Mouse (Mus musculus) lung, postnatal 0 days (tissue): ENCODE measurements around the gene Ctns. TPM values are rescaled to one million over a fixed set of nuclear protein-coding genes. Genes with fewer than 3 reads are reported as not detected.

ENCODE experiments used
- ATAC-seq: fragments of 200-750 bp; cut with Nextera tagmentation; 2 replicates; pipeline ENCODE4 v1.8.0; 2017; ENCODE audit warnings: moderate library complexity
- DNase-seq: peaks from one replicate; pipeline ENCODE4 v3.0.0-alpha.2; 2016; ENCODE audit warnings: low spot score
- H3K27ac ChIP-seq: fragments of 300-500 bp; sonication (generic); 2 replicates; pipeline ENCODE4 v1.5.1; 2014; ENCODE audit warnings: antibody characterized with exemption, mild to moderate bottlenecking, low read length, mixed read lengths
- H3K27me3 ChIP-seq: fragments of 300-500 bp; sonication (generic); replicated peaks from 2 replicates; pipeline ENCODE4 v1.6.1; 2014; ENCODE audit warnings: low read length, mixed read lengths; ENCODE audit not compliant: insufficient read depth
- H3K36me3 ChIP-seq: fragments of 300-500 bp; sonication (generic); 2 replicates; pipeline ENCODE4 v1.6.1; 2014; ENCODE audit warnings: low read length, mixed read lengths; ENCODE audit not compliant: insufficient read depth
- H3K4me1 ChIP-seq: fragments of 300-500 bp; sonication (generic); 2 replicates; pipeline ENCODE4 v1.6.1; 2014; ENCODE audit warnings: antibody characterized with exemption, low read depth, low read length, mixed read lengths; ENCODE audit not compliant: insufficient read depth
- H3K4me2 ChIP-seq: fragments of 300-500 bp; sonication (generic); replicated peaks from 2 replicates; pipeline ENCODE4 v1.6.1; 2014; ENCODE audit warnings: low read depth, mild to moderate bottlenecking, low read length, moderate library complexity, mixed read lengths
- H3K4me3 ChIP-seq: fragments of 300-500 bp; sonication (generic); 2 replicates; pipeline ENCODE4 v1.5.1; 2014; ENCODE audit warnings: low read depth, low read length
- H3K9ac ChIP-seq: fragments of 300-500 bp; sonication (generic); replicated peaks from 2 replicates; pipeline ENCODE4 v1.6.1; 2014; ENCODE audit warnings: low read depth, mild to moderate bottlenecking
- H3K9me3 ChIP-seq: fragments of 300-500 bp; sonication (generic); 2 replicates; pipeline ENCODE4 v1.6.1; 2016; ENCODE audit warnings: low read length, mixed read lengths
- CTCF ChIP-seq: IDR thresholded peaks from 2 replicates; pipeline ENCODE4 v1.5.1; 2016; ENCODE audit warnings: antibody characterized with exemption, mild to moderate bottlenecking
- EP300 ChIP-seq: IDR thresholded peaks from 2 replicates; pipeline ENCODE4 v1.6.1; 2016; ENCODE audit warnings: antibody characterized with exemption, mild to moderate bottlenecking, control low read depth
- WGBS: fragments of 180-500 bp; shearing (Covaris S2); extraction: QIAGEN DNeasy Blood & Tissue Kit; methylation state at CpG from one replicate; pipeline ENCODE4 v1.1.7; 2014; 5-methylcytosine and 5-hydroxymethylcytosine counted together
- polyA plus RNA-seq: library from polyadenylated mRNA; unstranded; fragments of >200 nt; fragmentation: Nextera tagmentation; extraction: Ambion mirVana; gene quantifications from 2 replicates; pipeline ENCODE4 v1.2.1, GENCODE M21; 2015

Ctns gene
- polyA plus RNA-seq, 1 experiment from 2014 or later, result 16.2 TPM

GRCm38 (mm10) chr11:73199879-73200278, 1.0 kb upstream of the Ctns start:
- Histone ChIP-seq H3K4me1 (peaks cover 12% of the 10 kb centered on the region), H3K9ac (peak overlapping the region; percentile 75), H3K36me3 (no peaks in the 10 kb centered on the region), H3K4me2 (peak overlapping the region; percentile 98), H3K4me3 (peak overlapping the region; percentile 59), H3K9me3 (no peaks in the 10 kb centered on the region), H3K27ac (0 out of 2 replicates have a peak overlapping the region, but pooled peaks have one; percentile 9), H3K27me3 (no peaks in the 10 kb centered on the region)
- TF ChIP-seq CTCF (no peak), EP300 (no peak)
- DNase-seq (peak; percentile 18), ATAC-seq (no peak)
- under 1% methylated on average over 12 of the region's 12 CpGs for WGBS

DNA sequence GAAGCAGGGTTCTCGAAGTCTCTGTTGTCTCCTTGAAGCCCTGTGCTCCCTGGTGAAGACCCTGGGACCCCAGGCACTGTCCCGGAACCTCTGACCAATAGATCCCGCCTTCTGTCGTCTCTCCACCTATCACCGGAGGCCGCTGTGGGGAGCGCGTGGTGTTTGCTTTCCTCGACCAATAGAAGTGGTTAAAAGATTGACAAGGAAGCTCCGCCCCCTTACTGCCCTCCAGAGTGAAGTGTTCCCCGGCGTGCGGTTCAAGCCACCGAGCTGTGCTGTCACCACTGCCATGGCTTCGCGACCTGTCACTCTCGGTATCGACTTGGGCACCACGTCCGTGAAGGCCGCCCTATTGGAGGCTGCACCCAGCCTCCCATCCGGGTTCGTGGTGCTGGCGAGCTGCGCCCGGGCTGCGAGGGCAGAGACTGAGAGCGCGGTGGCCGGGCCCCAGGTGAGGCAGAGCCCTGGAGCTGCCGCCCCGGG, 429 bp upstream of the Ctns start, which contains the start of gene Shpk:
Gene Shpk, plus strand, starts transcription at position 231 of the 483 bp plus-strand sequence.
- H3K9me3 ChIP-seq, result no peaks in the 10 kb centered on the region
- H3K4me1 ChIP-seq, result peaks cover 12% of the 10 kb centered on the region
- TF ChIP-seq CTCF, result no peak; the same call in 1 of the 2 replicates
- TF ChIP-seq EP300, result no peak
- H3K4me3 ChIP-seq, result peak within 1 kb of the TSS; percentile 59
- peak within 1 kb of the TSS; percentile 52; the same call in 1 of the 2 replicates for H3K27ac ChIP-seq
- no peaks in the 10 kb centered on the region for H3K27me3 ChIP-seq
- H3K36me3 ChIP-seq, result no peaks in the 10 kb centered on the region
- whole genome bisulfite sequencing, result 2% methylated on average over 32 of the region's 32 CpGs
- peak; percentile 99 for DNase-seq
- H3K4me2 ChIP-seq, result peak within 1 kb of the TSS; percentile 98
- ATAC-seq, result peak; percentile 98
- H3K9ac ChIP-seq, result peak within 1 kb of the TSS; percentile 75

GRCm38 (mm10) chr11:73198190-73198589, 652 bp downstream of the Ctns start:
- H3K36me3 ChIP-seq, result no peaks in the 10 kb centered on the region
- peak overlapping the region; percentile 98 for H3K4me2 ChIP-seq
- H3K9ac ChIP-seq, result peak overlapping the region; percentile 75; the same call in 1 of the 2 replicates
- H3K27ac ChIP-seq, result no peak overlapping the region
- WGBS, result 0% methylated on average over 1 of the region's 1 CpGs
- ATAC-seq, result no peak
- DNase-seq, result no peak
- H3K9me3 ChIP-seq, result no peaks in the 10 kb centered on the region
- peak overlapping the region; percentile 59 for H3K4me3 ChIP-seq
- TF ChIP-seq CTCF, result no peak
- TF ChIP-seq EP300, result no peak
- no peaks in the 10 kb centered on the region for H3K27me3 ChIP-seq
- peaks cover 12% of the 10 kb centered on the region for H3K4me1 ChIP-seq

DNA sequence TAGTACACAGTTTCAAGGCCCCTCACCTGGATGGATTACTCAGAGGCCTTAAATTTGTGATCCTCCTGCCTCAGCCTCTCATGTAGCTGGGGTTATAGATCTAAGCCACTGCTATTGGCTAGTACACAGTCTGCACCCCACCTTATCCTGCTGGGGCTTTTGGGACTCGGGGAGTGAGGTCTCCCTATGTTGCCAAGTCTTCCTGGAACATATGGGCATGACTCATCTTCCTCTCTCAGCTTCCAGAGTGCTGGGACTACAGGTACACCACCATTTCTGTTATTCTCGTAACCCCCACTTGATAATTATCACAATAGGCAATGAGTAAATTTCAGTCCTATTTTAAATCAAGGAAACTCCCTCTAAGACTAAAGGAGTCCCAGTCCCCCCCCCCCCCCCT, 4.4 kb downstream of the Ctns start:
- Histone ChIP-seq H3K36me3 (0 out of 2 replicates have a peak, but pooled peaks cover 14% of the 10 kb centered on the region), H3K4me1 (peaks cover 6% of the 10 kb centered on the region), H3K4me2 (no peak overlapping the region), H3K9ac (no peak overlapping the region), H3K4me3 (no peak overlapping the region), H3K27ac (no peak overlapping the region), H3K27me3 (no peaks in the 10 kb centered on the region), H3K9me3 (no peaks in the 10 kb centered on the region)
- TF ChIP-seq EP300 (no peak), CTCF (no peak)
- no peak for DNase-seq
- WGBS, result 71% methylated on average over 2 of the region's 2 CpGs
- ATAC-seq, result no peak

- no peak overlapping the region for H3K9ac ChIP-seq
- H3K27me3 ChIP-seq, result no peaks in the 10 kb centered on the region
- H3K4me3 ChIP-seq, result no peak overlapping the region
- no peaks in the 10 kb centered on the region for H3K9me3 ChIP-seq
- H3K4me1 ChIP-seq, result peaks cover 1% of the 10 kb centered on the region; the same call in 1 of the 2 replicates
- no peak overlapping the region for H3K27ac ChIP-seq
- TF ChIP-seq CTCF (no peak), EP300 (no peak)
- no peak overlapping the region for H3K4me2 ChIP-seq
- ATAC-seq (no peak), DNase-seq (peak; percentile 16)
- WGBS, result 69% methylated on average over 6 of the region's 6 CpGs
- 0 out of 2 replicates have a peak, but pooled peaks cover 14% of the 10 kb centered on the region for H3K36me3 ChIP-seq
These were observed 5.8 kb downstream of the Ctns start for GRCm38 (mm10) chr11:73193047-73193446.

DNA sequence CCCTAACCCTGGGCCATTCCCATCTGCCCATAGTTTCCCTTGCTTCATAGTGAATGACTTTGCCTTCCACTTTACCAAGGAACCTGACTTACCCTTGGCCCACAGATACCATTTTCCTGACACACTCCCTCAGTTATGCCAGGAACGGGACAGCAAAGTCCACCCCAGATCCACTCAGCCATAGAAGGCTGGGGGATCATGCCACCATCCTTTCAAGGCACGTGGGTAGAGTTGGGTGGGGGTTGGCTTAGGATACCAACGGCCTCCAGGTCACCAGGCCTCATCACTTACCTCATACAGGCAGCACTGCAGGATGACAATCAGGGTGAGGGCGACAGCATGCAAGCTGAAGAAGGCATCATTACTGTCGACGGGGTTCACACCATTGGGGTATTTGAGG, 11.6 kb downstream of the Ctns start:
- Histone ChIP-seq H3K36me3 (peaks cover 22% of the 10 kb centered on the region), H3K4me2 (no peak overlapping the region), H3K9me3 (no peaks in the 10 kb centered on the region), H3K27ac (no peak overlapping the region), H3K4me3 (no peak overlapping the region), H3K27me3 (no peaks in the 10 kb centered on the region), H3K9ac (no peak overlapping the region), H3K4me1 (no peaks in the 10 kb centered on the region)
- WGBS, result 84% methylated on average over 6 of the region's 6 CpGs
- no peak for ATAC-seq
- TF ChIP-seq CTCF (no peak), EP300 (no peak)
- no peak for DNase-seq
